Mouse (Mus musculus): ENCODE data around the gene Gria1. TPM values are rescaled to one million over a fixed set of nuclear protein-coding genes. Genes with fewer than 3 reads are reported as not detected.

Gene Gria1
- polyA plus RNA-seq, 1 experiment from 2014 or later = 39.7 TPM

- Histone ChIP-seq H3K9ac (no peak overlapping the region), H3K36me3 (replicated peaks; ENCODE audit: control insufficient read depth, insufficient read depth) (no peaks in the 10 kb centered on the region), H3K9me3 (ENCODE audit: control insufficient read depth, low read length) (no peaks in the 10 kb centered on the region), H3K27me3 (ENCODE audit: control insufficient read depth, insufficient read depth, low read length) (no peaks in the 10 kb centered on the region), H3K4me2 (replicated peaks) (0 out of 2 replicates have a peak overlapping the region, but pooled peaks have one; percentile 43), H3K27ac (peak overlapping the region; percentile 35), H3K4me3 (replicated peaks; ENCODE audit: low read length) (no peak overlapping the region), H3K4me1 (replicated peaks; ENCODE audit: control insufficient read depth, insufficient read depth, low read length) (peaks cover 9% of the 10 kb centered on the region; the same call in 1 of the 2 replicates)
- ATAC-seq (ENCODE audit: low FRiP score) = no peak
- DNase-seq (ENCODE audit: low spot score) = no peak
- 66% methylated on average over 6 of the region's 6 CpGs for WGBS
Observed at GRCm38 (mm10) chr11:57010611-57011010, 576 bp upstream of the Gria1 start.

- Histone ChIP-seq H3K9ac (peak overlapping the region; percentile 57), H3K27ac (peak overlapping the region; percentile 63; the same call in 1 of the 2 replicates), H3K9me3 (ENCODE audit: control insufficient read depth, low read length) (no peaks in the 10 kb centered on the region), H3K4me2 (replicated peaks) (peak overlapping the region; percentile 43), H3K4me3 (replicated peaks; ENCODE audit: low read length) (peak overlapping the region; percentile 35), H3K36me3 (replicated peaks; ENCODE audit: control insufficient read depth, insufficient read depth) (no peaks in the 10 kb centered on the region), H3K27me3 (ENCODE audit: control insufficient read depth, insufficient read depth, low read length) (no peaks in the 10 kb centered on the region), H3K4me1 (replicated peaks; ENCODE audit: control insufficient read depth, insufficient read depth, low read length) (peaks cover 9% of the 10 kb centered on the region; the same call in 1 of the 2 replicates)
- peak; percentile 60 for DNase-seq (ENCODE audit: low spot score)
- peak; percentile 76 for ATAC-seq (ENCODE audit: low FRiP score)
- 2% methylated on average over 11 of the region's 11 CpGs for WGBS
Observed at GRCm38 (mm10) chr11:57011691-57012039, 478 bp downstream of the Gria1 start.

- H3K9ac ChIP-seq = peak overlapping the region; percentile 57
- H3K9me3 ChIP-seq (ENCODE audit: control insufficient read depth, low read length) = no peaks in the 10 kb centered on the region
- 23% methylated on average over 12 of the region's 13 CpGs for WGBS
- H3K27me3 ChIP-seq (ENCODE audit: control insufficient read depth, insufficient read depth, low read length) = no peaks in the 10 kb centered on the region
- peaks cover 9% of the 10 kb centered on the region; the same call in 1 of the 2 replicates for H3K4me1 ChIP-seq (replicated peaks; ENCODE audit: control insufficient read depth, insufficient read depth, low read length)
- H3K4me3 ChIP-seq (replicated peaks; ENCODE audit: low read length) = peak overlapping the region; percentile 35
- ATAC-seq (ENCODE audit: low FRiP score) = no peak
- no peaks in the 10 kb centered on the region for H3K36me3 ChIP-seq (replicated peaks; ENCODE audit: control insufficient read depth, insufficient read depth)
- 0 out of 2 replicates have a peak overlapping the region, but pooled peaks have one; percentile 33 for H3K27ac ChIP-seq
- peak overlapping the region; percentile 43 for H3K4me2 ChIP-seq (replicated peaks)
- DNase-seq (ENCODE audit: low spot score) = no peak
Observed at GRCm38 (mm10) chr11:57012287-57012921, 1.2 kb downstream of the Gria1 start.

- Histone ChIP-seq H3K9me3 (ENCODE audit: control insufficient read depth, low read length) (no peaks in the 10 kb centered on the region), H3K4me2 (replicated peaks) (peak overlapping the region; percentile 43), H3K36me3 (replicated peaks; ENCODE audit: control insufficient read depth, insufficient read depth) (no peaks in the 10 kb centered on the region), H3K9ac (peak overlapping the region; percentile 57), H3K27ac (no peak overlapping the region), H3K4me3 (replicated peaks; ENCODE audit: low read length) (peak overlapping the region; percentile 35), H3K27me3 (ENCODE audit: control insufficient read depth, insufficient read depth, low read length) (no peaks in the 10 kb centered on the region), H3K4me1 (replicated peaks; ENCODE audit: control insufficient read depth, insufficient read depth, low read length) (peaks cover 9% of the 10 kb centered on the region; the same call in 1 of the 2 replicates)
- ATAC-seq (ENCODE audit: low FRiP score) = no peak
- DNase-seq (ENCODE audit: low spot score) = no peak
- WGBS = 68% methylated on average over 9 of the region's 9 CpGs
Observed at GRCm38 (mm10) chr11:57013464-57014190, 2.4 kb downstream of the Gria1 start.

GRCm38 (mm10) chr11:57014396-57014795 lies 3.2 kb downstream of the Gria1 start:
- no peaks in the 10 kb centered on the region for H3K27me3 ChIP-seq (ENCODE audit: control insufficient read depth, insufficient read depth, low read length)
- H3K4me3 ChIP-seq (replicated peaks; ENCODE audit: low read length) = peak overlapping the region; percentile 35
- WGBS = 65% methylated on average over 6 of the region's 6 CpGs
- H3K36me3 ChIP-seq (replicated peaks; ENCODE audit: control insufficient read depth, insufficient read depth) = no peaks in the 10 kb centered on the region
- no peak for DNase-seq (ENCODE audit: low spot score)
- peak overlapping the region; percentile 57; the same call in 1 of the 2 replicates for H3K9ac ChIP-seq
- no peak for ATAC-seq (ENCODE audit: low FRiP score)
- no peaks in the 10 kb centered on the region for H3K9me3 ChIP-seq (ENCODE audit: control insufficient read depth, low read length)
- peaks cover 9% of the 10 kb centered on the region; the same call in 1 of the 2 replicates for H3K4me1 ChIP-seq (replicated peaks; ENCODE audit: control insufficient read depth, insufficient read depth, low read length)
- no peak overlapping the region for H3K27ac ChIP-seq
- peak overlapping the region; percentile 43 for H3K4me2 ChIP-seq (replicated peaks)

- 0 out of 2 replicates have a peak, but pooled peaks cover 5% of the 10 kb centered on the region for H3K4me1 ChIP-seq (replicated peaks; ENCODE audit: control insufficient read depth, insufficient read depth, low read length)
- no peak overlapping the region for H3K4me2 ChIP-seq (replicated peaks)
- H3K9me3 ChIP-seq (ENCODE audit: control insufficient read depth, low read length) = no peaks in the 10 kb centered on the region
- no peaks in the 10 kb centered on the region for H3K27me3 ChIP-seq (ENCODE audit: control insufficient read depth, insufficient read depth, low read length)
- 74% methylated on average over 4 of the region's 4 CpGs for WGBS
- no peak for ATAC-seq (ENCODE audit: low FRiP score)
- H3K4me3 ChIP-seq (replicated peaks; ENCODE audit: low read length) = no peak overlapping the region
- H3K36me3 ChIP-seq (replicated peaks; ENCODE audit: control insufficient read depth, insufficient read depth) = no peaks in the 10 kb centered on the region
- H3K27ac ChIP-seq = no peak overlapping the region
- DNase-seq (ENCODE audit: low spot score) = peak; percentile 38
- no peak overlapping the region for H3K9ac ChIP-seq
Observed at GRCm38 (mm10) chr11:57018536-57018935, 7.3 kb downstream of the Gria1 start.

- no peak for DNase-seq (ENCODE audit: low spot score)
- Histone ChIP-seq H3K27me3 (ENCODE audit: control insufficient read depth, insufficient read depth, low read length) (no peaks in the 10 kb centered on the region), H3K27ac (no peak overlapping the region), H3K9me3 (ENCODE audit: control insufficient read depth, low read length) (no peaks in the 10 kb centered on the region), H3K4me3 (replicated peaks; ENCODE audit: low read length) (no peak overlapping the region), H3K9ac (no peak overlapping the region), H3K36me3 (replicated peaks; ENCODE audit: control insufficient read depth, insufficient read depth) (no peaks in the 10 kb centered on the region), H3K4me1 (replicated peaks; ENCODE audit: control insufficient read depth, insufficient read depth, low read length) (no peaks in the 10 kb centered on the region), H3K4me2 (replicated peaks) (no peak overlapping the region)
- ATAC-seq (ENCODE audit: low FRiP score) = no peak
- WGBS = 34% methylated on average over 4 of the region's 4 CpGs
Observed at GRCm38 (mm10) chr11:57022400-57022799, 11.2 kb downstream of the Gria1 start.

GRCm38 (mm10) chr11:57030448-57030847 lies 19.3 kb downstream of the Gria1 start:
- ATAC-seq (ENCODE audit: low FRiP score) (no peak), DNase-seq (ENCODE audit: low spot score) (no peak)
- H3K9me3 ChIP-seq (ENCODE audit: control insufficient read depth, low read length) = no peaks in the 10 kb centered on the region

GRCm38 (mm10) chr11:57038807-57039206 lies 27.6 kb downstream of the Gria1 start:
- H3K36me3 ChIP-seq (replicated peaks; ENCODE audit: control insufficient read depth, insufficient read depth) = no peaks in the 10 kb centered on the region
- H3K27me3 ChIP-seq (ENCODE audit: control insufficient read depth, insufficient read depth, low read length) = no peaks in the 10 kb centered on the region
- 54% methylated on average over 7 of the region's 7 CpGs for WGBS
- H3K4me2 ChIP-seq (replicated peaks) = no peak overlapping the region
- H3K9me3 ChIP-seq (ENCODE audit: control insufficient read depth, low read length) = no peaks in the 10 kb centered on the region
- H3K27ac ChIP-seq = no peak overlapping the region
- no peaks in the 10 kb centered on the region; the same call in 1 of the 2 replicates for H3K4me1 ChIP-seq (replicated peaks; ENCODE audit: control insufficient read depth, insufficient read depth, low read length)
- H3K9ac ChIP-seq = no peak overlapping the region
- no peak overlapping the region for H3K4me3 ChIP-seq (replicated peaks; ENCODE audit: low read length)
- no peak for DNase-seq (ENCODE audit: low spot score)
- ATAC-seq (ENCODE audit: low FRiP score) = no peak

More at GRCm38 (mm10) chr11:57030448-57030847, 19.3 kb downstream of the Gria1 start:
- Histone ChIP-seq H3K36me3 (replicated peaks; ENCODE audit: control insufficient read depth, insufficient read depth) (no peaks in the 10 kb centered on the region), H3K4me2 (replicated peaks) (no peak overlapping the region), H3K4me1 (replicated peaks; ENCODE audit: control insufficient read depth, insufficient read depth, low read length) (no peaks in the 10 kb centered on the region), H3K9ac (no peak overlapping the region), H3K27ac (no peak overlapping the region), H3K4me3 (replicated peaks; ENCODE audit: low read length) (no peak overlapping the region), H3K27me3 (ENCODE audit: control insufficient read depth, insufficient read depth, low read length) (no peaks in the 10 kb centered on the region)
- WGBS = 59% methylated on average over 5 of the region's 5 CpGs

Measured in hindbrain, embryonic 14.5 days (tissue).